Mouse (Mus musculus) heart, embryonic 16.5 days (tissue): ENCODE measurements around the gene Mettl2. TPM values are rescaled to one million over a fixed set of nuclear protein-coding genes. Genes with fewer than 3 reads are reported as not detected.

ENCODE experiments used
- ATAC-seq: fragments of 200-750 bp; cut with Nextera tagmentation; replicated peaks from 2 replicates; pipeline ENCODE4 v1.8.0; 2017; ENCODE audit warnings: moderate number of reproducible peaks; ENCODE audit not compliant: insufficient read depth, low FRiP score; ENCODE audit errors: extremely low read depth
- H3K27ac ChIP-seq: fragments of 300-500 bp; sonication (generic); 2 replicates; pipeline ENCODE4 v1.5.1; 2014; ENCODE audit warnings: mild to moderate bottlenecking, low read length, control low read depth, moderate library complexity
- H3K27me3 ChIP-seq: fragments of 300-500 bp; sonication (generic); 2 replicates; pipeline ENCODE4 v1.6.1; 2014; ENCODE audit warnings: low read length, mixed read lengths; ENCODE audit not compliant: control insufficient read depth, insufficient read depth
- H3K36me3 ChIP-seq: fragments of 300-500 bp; sonication (generic); 2 replicates; pipeline ENCODE4 v1.6.1; 2014; ENCODE audit not compliant: control insufficient read depth, insufficient read depth
- H3K4me1 ChIP-seq: fragments of 300-500 bp; sonication (generic); 2 replicates; pipeline ENCODE4 v1.6.1; 2014; ENCODE audit warnings: low read length, mixed read lengths; ENCODE audit not compliant: control insufficient read depth, insufficient read depth
- H3K4me2 ChIP-seq: fragments of 300-500 bp; sonication (generic); 2 replicates; pipeline ENCODE4 v1.6.1; 2014; ENCODE audit warnings: low read depth, mild to moderate bottlenecking, control low read depth, low read length
- H3K4me3 ChIP-seq: fragments of 300-500 bp; sonication (generic); 2 replicates; pipeline ENCODE4 v1.5.1; 2014; ENCODE audit warnings: mild to moderate bottlenecking, control low read depth, low read length
- H3K9ac ChIP-seq: fragments of 300-500 bp; sonication (generic); 2 replicates; pipeline ENCODE4 v1.6.1; 2014; ENCODE audit warnings: low read length, control low read depth
- H3K9me3 ChIP-seq: fragments of 300-500 bp; sonication (generic); replicated peaks from 2 replicates; pipeline ENCODE4 v1.6.1; 2016; ENCODE audit warnings: low read length; ENCODE audit not compliant: control insufficient read depth
- WGBS: fragments of 180-500 bp; shearing (Covaris S2); extraction: QIAGEN DNeasy Blood & Tissue Kit; methylation state at CpG from one replicate; pipeline ENCODE4 v1.1.7; 2014; 5-methylcytosine and 5-hydroxymethylcytosine counted together
- polyA plus RNA-seq: library from polyadenylated mRNA; unstranded; fragments of >200 nt; fragmentation: Nextera tagmentation; extraction: Ambion mirVana; gene quantifications from 2 replicates; pipeline ENCODE4 v1.2.1, GENCODE M21; 2015

The Mettl2 gene
- polyA plus RNA-seq, 1 experiment from 2014 or later = 28.1 TPM

DNA sequence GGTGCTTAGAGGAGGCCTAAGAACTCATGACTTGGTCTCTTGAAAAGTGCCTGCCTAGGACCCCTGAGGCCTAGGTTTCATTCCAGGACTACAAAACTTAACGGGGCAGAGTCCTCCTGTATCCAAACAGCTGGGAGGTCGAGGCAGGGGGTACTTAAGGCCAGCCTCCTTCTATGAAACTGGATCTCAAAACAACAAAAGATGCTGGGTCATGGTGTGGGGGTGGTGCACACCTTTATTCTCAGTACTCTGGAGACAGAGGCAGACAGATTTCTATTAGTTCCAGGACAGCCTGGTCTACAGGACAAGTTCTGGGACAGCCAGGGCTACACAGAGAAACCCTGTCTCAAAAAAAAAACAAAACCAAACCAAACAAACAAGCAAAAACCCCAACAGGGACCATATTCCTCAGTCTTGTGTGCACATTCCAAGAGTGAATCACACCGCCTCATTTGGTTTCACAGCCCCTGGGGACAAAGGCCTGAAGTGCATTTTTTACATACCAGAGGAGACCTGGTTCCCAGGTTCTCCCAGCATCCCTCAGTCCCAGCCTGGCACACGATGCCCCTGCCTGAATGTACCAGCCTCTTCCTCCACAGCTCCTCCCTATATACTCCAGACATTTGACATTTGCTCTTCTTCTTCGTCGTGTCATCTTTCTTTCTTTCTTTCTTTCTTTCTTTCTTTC lies 33.6 kb downstream of the Mettl2 start:
- 55% methylated on average over 6 of the region's 6 CpGs for WGBS
- no peaks in the 10 kb centered on the region for H3K36me3 ChIP-seq
- no peak overlapping the region for H3K27ac ChIP-seq
- H3K9ac ChIP-seq = no peak overlapping the region
- H3K9me3 ChIP-seq = peaks cover 10% of the 10 kb centered on the region
- H3K4me1 ChIP-seq = 0 out of 2 replicates have a peak, but pooled peaks cover 6% of the 10 kb centered on the region
- ATAC-seq = no peak
- H3K4me2 ChIP-seq = no peak overlapping the region
- no peak overlapping the region for H3K4me3 ChIP-seq
- H3K27me3 ChIP-seq = 0 out of 2 replicates have a peak, but pooled peaks cover 2% of the 10 kb centered on the region

- ATAC-seq = no peak
- 0 out of 2 replicates have a peak, but pooled peaks cover 2% of the 10 kb centered on the region for H3K27me3 ChIP-seq
- WGBS = 89% methylated on average over 2 of the region's 2 CpGs
Measured at GRCm38 (mm10) chr11:105161411-105161810, 35.2 kb downstream of the Mettl2 start.

DNA sequence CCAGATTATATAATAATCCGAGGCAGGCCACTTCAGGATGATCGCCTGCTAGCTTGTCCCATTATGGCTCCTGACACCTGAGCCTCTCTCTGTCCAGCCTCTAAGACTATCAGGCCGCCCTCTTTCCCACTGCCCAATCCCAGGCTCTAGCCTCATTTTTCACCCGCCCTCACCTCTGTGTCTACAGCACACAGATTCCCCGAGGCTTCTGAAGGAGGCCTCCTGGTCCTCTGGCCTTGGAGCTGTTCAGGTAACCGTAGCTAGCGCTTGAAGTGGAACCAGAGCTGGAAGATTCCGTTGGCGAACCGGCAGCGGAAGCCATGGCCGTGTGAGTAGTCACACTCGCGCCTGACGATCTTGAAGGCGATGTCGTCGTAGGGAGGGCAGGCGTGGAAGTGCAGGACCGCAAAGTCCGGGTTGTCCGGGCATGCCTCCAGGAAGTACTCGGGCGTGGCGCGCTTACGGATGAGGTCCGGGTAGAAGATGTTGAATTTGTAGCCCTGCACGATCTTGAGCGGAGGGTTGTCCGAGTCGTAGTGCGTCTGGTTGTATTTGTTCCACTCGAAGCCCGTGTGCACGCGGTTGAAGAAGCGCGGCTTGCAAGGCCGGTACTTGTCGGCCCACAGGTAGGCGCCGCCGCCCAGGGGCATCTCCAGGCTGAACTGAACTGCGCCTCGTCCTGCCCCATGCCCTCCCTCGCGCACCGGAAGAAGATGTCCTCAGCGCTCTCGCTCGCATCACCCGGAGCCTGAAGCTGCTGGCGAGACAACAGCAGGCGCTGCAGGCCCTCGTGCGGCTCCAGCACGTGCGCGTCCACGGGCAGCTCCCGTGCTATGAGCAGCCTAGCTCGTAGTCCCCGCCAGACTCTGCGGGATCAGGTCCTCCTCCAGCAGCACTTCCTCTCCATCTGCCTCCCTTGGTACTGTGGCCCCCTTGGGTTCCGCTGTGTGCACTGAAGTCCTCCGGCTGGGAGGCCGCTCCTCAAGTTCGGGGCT lies 38.6 kb downstream of the Mettl2 start:
- no peaks in the 10 kb centered on the region for H3K4me1 ChIP-seq
- 71% methylated on average over 69 of the region's 69 CpGs for WGBS
- no peak overlapping the region for H3K4me2 ChIP-seq
- H3K36me3 ChIP-seq = no peaks in the 10 kb centered on the region
- no peak for ATAC-seq
- peaks cover 10% of the 10 kb centered on the region for H3K9me3 ChIP-seq
- no peak overlapping the region for H3K9ac ChIP-seq
- H3K27ac ChIP-seq = no peak overlapping the region
- 0 out of 2 replicates have a peak, but pooled peaks cover 2% of the 10 kb centered on the region for H3K27me3 ChIP-seq
- no peak overlapping the region for H3K4me3 ChIP-seq

More at GRCm38 (mm10) chr11:105161411-105161810, 35.2 kb downstream of the Mettl2 start:
- Histone ChIP-seq H3K9ac (no peak overlapping the region), H3K4me2 (no peak overlapping the region), H3K36me3 (no peaks in the 10 kb centered on the region), H3K4me3 (no peak overlapping the region), H3K4me1 (0 out of 2 replicates have a peak, but pooled peaks cover 2% of the 10 kb centered on the region), H3K9me3 (peaks cover 10% of the 10 kb centered on the region), H3K27ac (no peak overlapping the region)

GRCm38 (mm10) chr11:105166780-105167179 lies 40.6 kb downstream of the Mettl2 start:
- no peak overlapping the region for H3K4me2 ChIP-seq
- 87% methylated on average over 10 of the region's 10 CpGs for WGBS
- H3K9ac ChIP-seq = no peak overlapping the region
- no peak for ATAC-seq
- H3K9me3 ChIP-seq = peaks cover 10% of the 10 kb centered on the region
- H3K27ac ChIP-seq = no peak overlapping the region
- no peak overlapping the region for H3K4me3 ChIP-seq
- no peaks in the 10 kb centered on the region for H3K36me3 ChIP-seq
- H3K4me1 ChIP-seq = no peaks in the 10 kb centered on the region
- H3K27me3 ChIP-seq = 0 out of 2 replicates have a peak, but pooled peaks cover 2% of the 10 kb centered on the region

DNA sequence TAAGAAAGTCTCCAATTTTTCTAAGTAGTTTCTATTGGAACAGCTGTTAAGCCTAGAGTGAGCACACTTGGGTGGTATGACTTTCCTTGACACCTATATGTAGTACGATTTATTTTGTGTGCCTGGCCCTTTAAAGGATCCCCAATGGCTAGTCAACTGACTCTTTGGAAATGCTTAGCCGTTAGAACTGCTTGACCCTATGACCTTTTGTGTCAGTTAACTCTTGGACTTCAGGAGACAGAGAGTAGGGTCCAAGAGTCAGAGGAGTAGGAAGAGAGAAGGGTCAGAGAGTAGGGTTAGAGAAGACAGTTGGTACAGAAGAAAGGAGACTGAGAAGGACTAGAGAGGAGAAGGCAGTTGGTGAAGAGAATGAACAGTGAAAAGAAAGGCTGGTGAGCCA lies 52.3 kb downstream of the Mettl2 start, which contains the start of gene Tlk2:
Gene Tlk2, plus strand, starts transcription at position 292 of the 400 bp plus-strand sequence.
- no peaks in the 10 kb centered on the region for H3K27me3 ChIP-seq

DNA sequence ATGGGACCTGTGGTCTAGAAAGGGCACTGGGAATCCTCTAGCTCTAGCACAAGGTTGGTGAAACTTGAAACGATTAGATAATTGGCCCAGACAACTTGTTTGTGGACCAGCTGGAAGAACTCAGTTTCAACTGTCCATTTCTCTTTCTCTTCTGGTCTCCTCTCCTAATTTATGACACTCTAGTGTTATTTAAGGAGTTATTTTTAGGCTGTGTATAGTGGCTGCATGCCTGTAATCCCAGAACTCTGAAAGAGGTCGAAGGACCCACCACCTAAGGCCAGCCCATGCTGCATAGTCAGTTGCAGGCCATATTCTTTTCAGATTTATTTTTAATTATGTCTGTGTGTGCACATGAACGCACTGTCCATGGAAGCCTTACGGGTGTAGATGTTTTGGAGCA lies 53.3 kb downstream of the Mettl2 start:
- H3K4me2 ChIP-seq = peak overlapping the region; percentile 95
- ATAC-seq = no peak
- H3K9ac ChIP-seq = peak overlapping the region; percentile 98; the same call in 1 of the 2 replicates
- peak overlapping the region; percentile 62 for H3K4me3 ChIP-seq
- peaks cover 4% of the 10 kb centered on the region for H3K36me3 ChIP-seq
- H3K9me3 ChIP-seq = no peaks in the 10 kb centered on the region
- WGBS = 65% methylated on average over 4 of the region's 4 CpGs
- peak overlapping the region; percentile 97 for H3K27ac ChIP-seq
- H3K4me1 ChIP-seq = peaks cover 22% of the 10 kb centered on the region
- no peaks in the 10 kb centered on the region for H3K27me3 ChIP-seq

More for the DNA sequence above, 52.3 kb downstream of the Mettl2 start, which contains the start of gene Tlk2:
- no peaks in the 10 kb centered on the region for H3K9me3 ChIP-seq
- peak within 1 kb of the TSS; percentile 98; the same call in 1 of the 2 replicates for H3K9ac ChIP-seq
- peak within 1 kb of the TSS; percentile 95 for H3K4me2 ChIP-seq
- WGBS = 46% methylated on average over 2 of the region's 2 CpGs
- H3K4me3 ChIP-seq = peak within 1 kb of the TSS; percentile 62
- no peak for ATAC-seq
- peaks cover 20% of the 10 kb centered on the region for H3K4me1 ChIP-seq
- peak within 1 kb of the TSS; percentile 97 for H3K27ac ChIP-seq
- no peaks in the 10 kb centered on the region for H3K36me3 ChIP-seq

- 1% methylated on average over 35 of the region's 35 CpGs for WGBS
- peaks cover 12% of the 10 kb centered on the region for H3K36me3 ChIP-seq
- no peaks in the 10 kb centered on the region for H3K9me3 ChIP-seq
- peak overlapping the region; percentile 95 for H3K4me2 ChIP-seq
- peak overlapping the region; percentile 98 for H3K9ac ChIP-seq
- peak overlapping the region; percentile 97 for H3K27ac ChIP-seq
- H3K4me3 ChIP-seq = peak overlapping the region; percentile 62
- peak; percentile 8 for ATAC-seq
- H3K27me3 ChIP-seq = no peaks in the 10 kb centered on the region
- H3K4me1 ChIP-seq = peaks cover 22% of the 10 kb centered on the region
Measured at GRCm38 (mm10) chr11:105180471-105181091, 54.4 kb downstream of the Mettl2 start.

GRCm38 (mm10) chr11:105181126-105181637 lies 55.0 kb downstream of the Mettl2 start:
- Histone ChIP-seq H3K4me2 (peak overlapping the region; percentile 95), H3K27me3 (no peaks in the 10 kb centered on the region), H3K9me3 (no peaks in the 10 kb centered on the region), H3K4me3 (peak overlapping the region; percentile 62), H3K9ac (peak overlapping the region; percentile 98), H3K4me1 (peaks cover 22% of the 10 kb centered on the region), H3K27ac (peak overlapping the region; percentile 97), H3K36me3 (peaks cover 16% of the 10 kb centered on the region)
- under 1% methylated on average over 56 of the region's 60 CpGs for WGBS
- peak; percentile 98 for ATAC-seq
